9 mouse cellular contexts compared by ENCODE assay signal in genomic region chr4:110494371-110494770, GRCm38 (mm10).
A peak's percentile ranks its signal among the peaks of the same experiment; 100 is the strongest.
DNase-seq lines count a peak whose midpoint lies in the region; ATAC-seq and TF ChIP-seq lines count a peak whose summit lies in the region.
"Had no signal": no experiment of that assay in that cellular context is flagged by ENCODE, and none has a peak within 500 bp of the region (broad histone marks: within the 10 kb centered on the region; RNA-seq: fewer than 3 reads in every experiment).

No protein-coding gene starts in this region.

- H3K9me3 ChIP-seq in midbrain, embryonic 10.5 days (replicated peaks): no peaks in the 10 kb centered on the region
- no peaks in the 10 kb centered on the region for H3K9me3 ChIP-seq in midbrain, embryonic 15.5 days
- no peaks in the 10 kb centered on the region for H3K9me3 ChIP-seq in lung, postnatal 0 days (ENCODE audit: low read length)
- no peaks in the 10 kb centered on the region for H3K9me3 ChIP-seq in forebrain, embryonic 15.5 days
- H3K9me3 ChIP-seq: limb, embryonic 15.5 days had no signal

- H3K9ac ChIP-seq in midbrain, embryonic 15.5 days: no peak overlapping the region
- no peak overlapping the region for H3K9ac ChIP-seq in lung, postnatal 0 days (replicated peaks; ENCODE audit: low read depth)
- H3K9ac ChIP-seq in forebrain, embryonic 15.5 days (replicated peaks): no peak overlapping the region
- H3K9ac ChIP-seq: limb, embryonic 15.5 days had no signal

- H3K4me2 ChIP-seq in midbrain, embryonic 15.5 days: no peak overlapping the region
- no peak overlapping the region for H3K4me2 ChIP-seq in lung, postnatal 0 days (replicated peaks; ENCODE audit: low read depth, low read length)
- no peak overlapping the region for H3K4me2 ChIP-seq in forebrain, embryonic 15.5 days (replicated peaks)
- H3K4me2 ChIP-seq: limb, embryonic 15.5 days had no signal

- peak; percentile 4 for DNase-seq in gastrocnemius, postnatal 10 days
- DNase-seq in gastrocnemius, postnatal 14 days: no peak
- peak; percentile 12 for DNase-seq in midbrain, embryonic 10.5 days (ENCODE audit: low spot score)
- peak; percentile 15 for DNase-seq in brain, adult 2 months (ENCODE audit: low read depth, low spot score)
- DNase-seq in lung, postnatal 0 days (ENCODE audit: low spot score): no peak
- DNase-seq in cerebellum, adult 11-12 months: no peak

- no peak overlapping the region for H3K4me3 ChIP-seq in midbrain, embryonic 10.5 days
- H3K4me3 ChIP-seq in midbrain, embryonic 15.5 days: no peak overlapping the region
- no peak overlapping the region for H3K4me3 ChIP-seq in lung, postnatal 0 days (ENCODE audit: low read depth, low read length)
- H3K4me3 ChIP-seq in forebrain, embryonic 15.5 days: no peak overlapping the region
- H3K4me3 ChIP-seq: limb, embryonic 15.5 days had no signal

- TF ChIP-seq CTCF in lung, postnatal 0 days (IDR thresholded peaks at IDR 0.05): peak; percentile 38

- ATAC-seq in midbrain, embryonic 15.5 days (replicated peaks): no peak
- ATAC-seq in lung, postnatal 0 days: no peak
- ATAC-seq in forebrain, embryonic 15.5 days (replicated peaks): no peak

- no peaks in the 10 kb centered on the region for H3K36me3 ChIP-seq in midbrain, embryonic 10.5 days
- H3K36me3 ChIP-seq in midbrain, embryonic 15.5 days (replicated peaks): no peaks in the 10 kb centered on the region
- H3K36me3 ChIP-seq in lung, postnatal 0 days (ENCODE audit: insufficient read depth, low read length): no peaks in the 10 kb centered on the region
- H3K36me3 ChIP-seq in forebrain, embryonic 15.5 days: no peaks in the 10 kb centered on the region
- H3K36me3 ChIP-seq: limb, embryonic 15.5 days had no signal

- H3K4me1 ChIP-seq in midbrain, embryonic 10.5 days: no peaks in the 10 kb centered on the region
- no peaks in the 10 kb centered on the region for H3K4me1 ChIP-seq in midbrain, embryonic 15.5 days
- no peaks in the 10 kb centered on the region for H3K4me1 ChIP-seq in lung, postnatal 0 days (ENCODE audit: insufficient read depth, low read depth, low read length)
- H3K4me1 ChIP-seq in forebrain, embryonic 15.5 days: no peaks in the 10 kb centered on the region
- H3K4me1 ChIP-seq: limb, embryonic 15.5 days had no signal

- 59% methylated on average over 1 of the region's 1 CpGs for WGBS in midbrain, embryonic 10.5 days
- WGBS in midbrain, embryonic 15.5 days: 51% methylated on average over 1 of the region's 1 CpGs
- WGBS in lung, postnatal 0 days: 48% methylated on average over 1 of the region's 1 CpGs
- 55% methylated on average over 1 of the region's 1 CpGs for WGBS in forebrain, embryonic 15.5 days

- H3K27me3 ChIP-seq in midbrain, embryonic 10.5 days (ENCODE audit: low read depth, poor library complexity, severe bottlenecking): no peaks in the 10 kb centered on the region
- H3K27me3 ChIP-seq in midbrain, embryonic 15.5 days (replicated peaks): no peaks in the 10 kb centered on the region
- no peaks in the 10 kb centered on the region for H3K27me3 ChIP-seq in lung, postnatal 0 days (replicated peaks; ENCODE audit: insufficient read depth, low read length)
- no peaks in the 10 kb centered on the region for H3K27me3 ChIP-seq in forebrain, embryonic 15.5 days
- H3K27me3 ChIP-seq: limb, embryonic 15.5 days had no signal

- H3K27ac ChIP-seq in midbrain, embryonic 10.5 days (replicated peaks): no peak overlapping the region
- H3K27ac ChIP-seq in midbrain, embryonic 15.5 days: no peak overlapping the region
- H3K27ac ChIP-seq in lung, postnatal 0 days (ENCODE audit: low read length): no peak overlapping the region
- H3K27ac ChIP-seq in forebrain, embryonic 15.5 days (replicated peaks): no peak overlapping the region
- H3K27ac ChIP-seq: limb, embryonic 15.5 days had no signal

- TF ChIP-seq EP300 in lung, postnatal 0 days (IDR thresholded peaks at IDR 0.05): no peak

- intact Hi-C loops in gastrocnemius, postnatal 14 days (cut with DNase I; ENCODE audit: low total_unique reads): no loop called here

Comparison
In these comparisons a context has a peak if more than half of its experiments do, and no peak if none do; other contexts are left out.
1. DNase-seq: peak in gastrocnemius, postnatal 10 days (single experiment), midbrain, embryonic 10.5 days (single experiment) and brain, adult 2 months (single experiment); none in gastrocnemius, postnatal 14 days (single experiment), lung, postnatal 0 days (single experiment) and cerebellum, adult 11-12 months (single experiment).